Mouse (Mus musculus) testis, adult 2 months (tissue): ENCODE measurements at regions not wholly inside any gene's neighbourhood (a gene's known extent, or its start where the extent isn't known, plus 50 kb on each side); places are given as distances from the start of the nearest gene placed in this dataset.

Source experiments
- CTCF ChIP-seq: fragments of 200-500 bp; IDR thresholded peaks from 2 replicates; pipeline ENCODE4 v1.5.1; 2012; ENCODE audit warnings: low read depth, mild to moderate bottlenecking, inconsistent platforms, low read length, moderate library complexity; ENCODE audit not compliant: control insufficient read depth, insufficient read depth, insufficient replicate concordance
- POLR2A ChIP-seq: fragments of 200-500 bp; IDR thresholded peaks from 2 replicates; pipeline ENCODE4 v1.6.1; 2012; ENCODE audit warnings: low read depth, mild to moderate bottlenecking, inconsistent platforms, low read length, moderate library complexity; ENCODE audit not compliant: control insufficient read depth

DNA sequence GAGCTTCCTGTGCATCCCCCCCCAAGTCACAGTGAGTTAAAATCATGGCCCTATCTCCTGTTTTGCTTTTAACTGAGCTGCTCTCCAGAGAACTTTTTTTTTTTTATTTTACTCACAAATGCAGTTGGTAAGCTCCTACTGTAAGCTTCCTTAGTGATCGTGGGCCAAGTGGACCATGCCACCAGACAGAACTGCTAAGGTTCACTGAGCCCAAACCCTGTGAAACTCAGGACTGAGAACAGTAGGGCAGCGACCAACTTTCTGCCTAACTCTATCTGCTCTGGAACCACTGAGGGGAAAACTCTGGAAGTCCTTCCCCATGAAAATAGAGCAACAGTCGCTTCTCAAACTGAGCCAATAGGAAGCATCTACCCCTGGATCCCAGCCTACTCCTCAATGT is 1041.8 kb downstream of the Fam19a2 start:
- TF ChIP-seq CTCF (no peak), POLR2A (no peak)
